Mouse (Mus musculus): ENCODE data around the gene Cmc1.

The Cmc1 gene

DNA sequence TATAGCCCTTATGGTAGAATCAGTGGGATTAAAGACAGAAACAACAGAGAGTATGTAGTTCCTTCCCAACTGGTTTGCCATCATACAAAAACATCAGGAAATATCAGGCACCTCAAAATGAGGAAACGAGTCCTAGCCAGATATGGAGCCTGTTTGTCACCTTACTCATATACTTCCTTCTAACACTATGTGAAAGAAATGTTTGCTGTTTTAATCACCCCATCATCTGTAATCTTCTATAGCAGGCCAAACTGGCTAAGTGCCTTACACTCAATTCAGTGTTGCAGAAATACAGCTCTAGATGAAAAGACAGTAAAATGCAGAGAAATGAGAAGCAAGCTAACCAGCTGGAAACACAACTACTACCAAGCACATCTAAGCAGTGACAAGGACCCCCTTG, 119.7 kb downstream of the Cmc1 start:
- in situ Hi-C loops (cut with MboI) = loop anchor here (25.0 kb wide), 1 partner anchor 457 kb away; the partner anchor contains the start of gene Eomes

DNA sequence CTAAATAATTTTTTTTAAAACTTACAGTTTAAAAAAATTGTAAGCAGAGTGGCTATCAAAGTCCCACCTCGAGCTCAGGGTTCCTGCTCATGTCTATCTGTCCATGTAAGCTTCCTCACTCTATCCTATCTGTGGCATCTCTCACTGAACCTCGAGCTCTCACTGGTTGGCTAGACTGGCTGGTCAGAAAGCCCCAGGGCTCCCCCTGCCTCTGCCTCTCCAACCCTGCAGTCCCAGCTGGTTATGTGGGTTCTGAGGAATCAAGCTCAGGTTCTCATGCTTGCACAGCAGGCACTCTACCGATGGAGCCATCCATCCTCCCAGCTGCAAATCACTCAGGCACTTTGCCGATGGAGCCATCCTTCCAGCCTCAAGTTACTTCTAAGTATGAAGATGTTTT, 120.5 kb downstream of the Cmc1 start:
- in situ Hi-C loops (cut with MboI) = loop anchor here (25.0 kb wide), 1 partner anchor 458 kb away; the partner anchor contains the start of gene Eomes

DNA sequence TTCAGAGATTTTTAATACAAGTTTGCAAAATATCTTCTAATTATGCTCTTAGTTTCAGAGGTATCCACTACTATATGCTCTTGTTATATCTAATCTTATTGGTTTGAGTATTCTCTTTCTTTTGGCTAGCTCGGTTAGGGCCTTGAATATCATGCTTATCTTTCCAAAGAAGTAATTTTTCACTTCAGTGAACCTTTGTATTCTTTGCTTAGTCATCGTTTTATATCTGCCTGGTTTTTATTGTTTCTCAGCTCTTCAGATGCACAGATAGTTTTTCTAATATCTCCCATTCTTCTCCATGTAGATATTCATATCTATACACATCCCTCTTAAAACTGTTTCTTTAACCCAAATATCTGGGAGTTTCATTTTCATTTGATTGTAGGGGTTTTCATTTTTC, 125.0 kb downstream of the Cmc1 start:
- in situ Hi-C loops (cut with MboI) = loop anchor here (25.0 kb wide), 1 partner anchor 462 kb away; the partner anchor contains the start of gene Eomes

Data from mature B cell (primary cell).